Mouse (Mus musculus) urinary bladder, postnatal 10 days (tissue): ENCODE measurements at regions not wholly inside any gene's neighbourhood (a gene's known extent, or its start where the extent isn't known, plus 50 kb on each side); places are given as distances from the start of the nearest gene placed in this dataset.

Source experiments
- DNase-seq: peaks from one replicate; pipeline ENCODE4 v3.0.0; 2022; ENCODE audit warnings: low spot score

DNA sequence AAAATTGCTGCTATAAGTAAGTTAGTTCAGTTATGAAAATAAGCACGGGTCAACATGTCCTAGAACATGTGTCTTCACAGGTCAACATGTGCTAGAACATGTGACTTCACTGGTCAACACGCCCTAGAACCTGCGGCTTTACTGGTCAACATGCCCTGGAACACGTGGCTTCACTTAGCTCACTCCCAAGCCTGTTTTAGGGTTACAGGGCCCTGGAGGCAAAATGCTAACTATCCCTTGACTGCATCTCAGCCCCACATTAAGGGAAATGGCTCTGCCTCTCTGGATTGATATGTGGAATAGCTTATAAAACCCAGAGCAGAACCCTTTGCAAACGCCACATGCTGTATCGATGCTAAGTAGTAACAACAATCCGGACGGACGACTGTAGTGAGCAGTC lies 67.8 kb downstream of the Nkx6-1 start:
- DNase-seq, result no peak

DNA sequence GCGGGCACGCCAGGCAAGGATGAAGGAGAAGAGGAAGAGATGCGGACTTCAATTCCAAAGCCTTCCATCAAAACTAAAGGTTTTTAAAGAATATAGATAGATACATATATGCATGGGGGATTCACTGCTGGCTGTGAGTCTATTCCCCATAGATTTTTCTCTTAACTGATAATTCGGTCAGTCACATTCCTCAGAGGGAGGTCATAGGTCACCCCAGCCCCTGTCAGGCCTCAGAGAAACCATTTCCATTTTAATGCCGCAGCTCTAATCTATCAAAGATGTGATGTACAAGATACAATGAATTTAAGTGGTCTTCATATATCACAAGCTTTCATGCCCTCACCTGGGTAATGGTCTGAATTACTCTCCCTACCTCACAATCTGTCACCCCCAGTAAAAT lies 73.6 kb downstream of the Nkx6-1 start:
- DNase-seq, result no peak

DNA sequence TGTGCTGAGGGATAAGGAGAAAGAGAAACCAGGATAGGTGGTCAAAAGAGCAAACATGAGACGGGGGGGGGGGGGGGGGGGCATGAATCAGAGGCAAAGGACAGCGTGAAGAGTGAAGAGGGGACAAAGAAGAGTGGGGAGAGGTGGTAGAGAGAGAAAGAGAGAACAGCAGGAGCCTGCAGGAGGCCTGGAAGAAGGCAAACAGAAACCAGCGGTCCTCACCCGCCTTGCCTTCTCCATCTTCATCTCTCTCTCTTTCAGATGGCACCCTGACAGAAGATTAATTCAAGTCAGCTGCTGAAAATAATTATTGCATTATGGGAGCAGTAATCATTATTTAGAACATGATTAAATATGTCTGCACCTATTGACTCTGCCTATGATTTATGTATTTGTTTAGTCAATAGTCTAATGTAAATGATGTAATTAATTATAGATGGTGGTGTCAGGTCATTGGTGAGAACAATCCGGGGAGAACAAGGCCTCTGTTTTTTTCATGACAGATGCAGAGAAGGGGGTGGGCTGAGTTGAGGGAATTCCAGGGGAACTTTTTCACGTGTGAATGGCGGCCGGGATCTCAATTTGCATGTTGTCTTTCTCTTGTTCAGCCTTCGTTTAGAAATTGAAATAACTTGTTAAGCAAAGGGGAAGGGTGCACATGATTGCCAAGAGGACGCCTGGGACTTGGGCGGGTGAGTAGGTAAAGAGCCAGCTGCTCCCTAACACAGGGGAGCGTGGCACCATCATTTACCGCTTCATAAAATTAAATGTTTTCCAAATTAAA lies 74.3 kb downstream of the Nkx6-1 start:
- DNase-seq, result no peak

- no peak for DNase-seq
Measured at GRCm38 (mm10) chr5:101572966-101573365, 91.8 kb downstream of the Nkx6-1 start.

- DNase-seq, result no peak
Measured at GRCm38 (mm10) chr5:101565770-101566169, 99.0 kb downstream of the Nkx6-1 start.

- DNase-seq, result no peak
Measured at GRCm38 (mm10) chr5:101560366-101560765, 104.4 kb downstream of the Nkx6-1 start.

DNA sequence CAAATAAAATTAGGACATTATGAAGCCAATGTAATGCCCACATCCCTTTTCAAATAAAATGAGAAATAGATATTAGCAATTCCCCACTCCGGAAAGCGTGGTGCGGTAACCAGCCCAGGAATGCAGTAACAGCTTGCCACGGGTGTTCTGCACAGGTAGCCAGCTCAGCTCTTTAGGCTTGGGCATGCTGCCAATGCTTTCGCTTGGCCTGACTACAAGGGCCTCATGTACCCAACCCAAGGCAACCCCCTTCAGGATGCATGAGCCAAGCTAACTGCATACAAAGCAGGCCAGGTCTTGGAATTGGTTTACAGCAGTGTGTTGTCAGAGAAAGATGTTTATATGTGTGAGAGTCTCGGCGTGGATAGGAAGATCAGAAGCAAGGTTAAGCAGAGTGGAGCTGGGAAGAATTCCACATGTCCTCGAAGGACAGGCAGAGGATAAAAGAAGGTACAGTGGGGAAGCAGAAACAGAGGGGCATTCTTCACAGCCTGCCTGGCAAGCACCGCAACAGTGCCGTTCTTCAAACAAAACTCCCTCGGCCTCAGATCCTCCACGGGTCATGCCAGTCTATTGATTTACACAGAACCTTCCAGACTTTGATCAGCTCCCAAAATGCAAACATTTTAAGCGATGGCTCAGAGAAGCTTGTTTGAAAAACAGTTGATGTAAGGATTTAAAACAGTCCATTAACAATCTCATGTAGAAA lies 106.4 kb downstream of the Nkx6-1 start:
- DNase-seq, result no peak

DNA sequence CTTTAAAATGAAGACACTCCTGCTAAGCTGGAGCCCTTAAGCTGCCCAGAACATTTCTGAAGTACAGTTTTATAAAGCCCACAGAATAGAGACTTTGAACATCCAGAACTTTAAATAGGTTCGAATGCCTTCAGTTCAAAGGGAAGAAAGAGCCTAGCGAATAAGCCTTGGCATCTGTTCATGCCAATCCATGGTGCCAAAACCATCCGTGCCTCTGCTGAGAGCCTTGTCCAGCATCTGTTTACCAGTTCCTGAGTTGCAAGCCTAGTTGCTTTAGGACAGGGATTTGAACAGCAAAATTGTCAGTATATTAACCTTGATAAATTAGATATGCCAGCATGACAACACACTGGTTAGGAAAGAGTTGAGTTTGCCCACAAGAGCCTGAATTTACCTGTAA lies 107.6 kb downstream of the Nkx6-1 start:
- no peak for DNase-seq

GRCm38 (mm10) chr5:101543326-101543725 lies 121.5 kb downstream of the Nkx6-1 start:
- no peak for DNase-seq

DNA sequence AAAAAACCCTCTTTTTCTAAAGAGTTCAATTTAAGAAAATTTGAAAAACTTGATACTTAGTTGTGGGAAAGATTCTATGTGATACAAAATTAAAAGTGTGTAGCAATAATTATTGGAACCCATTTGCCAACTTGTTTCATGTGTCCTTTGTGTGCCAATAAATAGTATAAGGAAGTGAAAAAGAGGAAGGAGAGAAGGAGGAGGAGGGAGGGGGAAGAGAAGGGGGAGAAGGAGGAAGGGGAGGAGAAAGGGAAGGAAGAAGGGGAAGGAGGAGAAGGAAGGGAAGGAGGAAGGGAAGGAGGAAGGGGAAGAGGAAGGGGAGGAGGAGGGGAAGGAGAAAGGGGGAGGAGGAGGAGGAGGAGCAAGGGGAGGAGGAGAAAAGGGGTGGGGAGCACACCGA lies 125.0 kb downstream of the Nkx6-1 start:
- DNase-seq, result no peak

DNA sequence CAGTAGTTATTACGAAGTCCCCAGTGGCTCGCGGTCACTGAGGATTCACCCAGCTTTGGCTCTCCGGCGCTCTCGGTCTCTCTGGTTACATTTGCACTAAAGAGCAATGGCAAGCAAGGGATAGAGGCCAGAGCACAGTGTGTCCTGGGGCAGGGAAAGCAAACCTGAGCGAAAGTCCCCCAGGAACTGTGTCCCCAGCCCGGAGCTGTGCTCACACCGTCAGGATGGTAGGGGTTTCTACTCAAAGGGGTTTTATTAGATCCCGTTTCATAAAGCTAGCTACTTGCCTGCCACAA lies 125.6 kb downstream of the Nkx6-1 start:
- no peak for DNase-seq

GRCm38 (mm10) chr5:101538410-101539253 lies 126.2 kb downstream of the Nkx6-1 start:
- no peak for DNase-seq

- DNase-seq, result no peak
Measured at GRCm38 (mm10) chr5:101537518-101538380, 127.0 kb downstream of the Nkx6-1 start.

DNA sequence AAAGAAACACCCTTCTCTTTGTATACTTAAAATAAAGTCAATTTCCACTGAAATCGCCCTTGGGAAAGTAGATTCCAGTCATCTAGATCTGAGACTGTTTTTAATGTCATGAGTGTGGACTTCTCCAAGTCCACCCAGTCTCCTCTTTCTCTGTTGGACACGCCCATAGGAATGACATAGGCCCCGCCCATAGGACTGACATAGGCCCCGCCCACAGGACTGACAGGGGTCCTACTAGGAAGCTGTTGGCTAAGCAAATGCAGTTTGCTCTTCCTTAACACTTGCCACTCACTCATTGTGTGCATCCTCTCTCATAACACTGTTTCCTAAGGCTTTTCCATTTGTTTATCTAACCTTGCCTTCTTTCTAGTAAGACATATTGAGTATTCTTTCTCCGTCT lies 129.3 kb downstream of the Nkx6-1 start:
- DNase-seq, result no peak

DNA sequence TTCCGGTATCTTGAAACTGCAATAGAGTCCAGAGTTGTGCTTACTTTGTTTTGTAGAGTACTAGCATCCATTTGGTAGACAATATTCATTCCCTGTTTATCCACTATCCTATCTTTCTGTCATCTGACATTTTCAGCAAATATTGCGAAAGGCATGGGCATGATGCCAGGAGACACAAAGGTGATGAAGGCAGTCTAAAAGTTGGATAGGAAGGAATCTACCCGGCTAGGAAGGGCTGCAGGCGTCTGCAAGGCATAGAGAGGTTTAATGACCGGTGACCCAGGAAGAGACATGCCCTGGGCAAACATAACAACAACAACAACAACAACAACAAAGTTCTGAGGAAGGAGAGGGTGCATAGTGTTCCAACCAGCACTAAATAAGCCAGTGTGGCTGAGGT lies 139.4 kb downstream of the Nkx6-1 start:
- no peak for DNase-seq

DNA sequence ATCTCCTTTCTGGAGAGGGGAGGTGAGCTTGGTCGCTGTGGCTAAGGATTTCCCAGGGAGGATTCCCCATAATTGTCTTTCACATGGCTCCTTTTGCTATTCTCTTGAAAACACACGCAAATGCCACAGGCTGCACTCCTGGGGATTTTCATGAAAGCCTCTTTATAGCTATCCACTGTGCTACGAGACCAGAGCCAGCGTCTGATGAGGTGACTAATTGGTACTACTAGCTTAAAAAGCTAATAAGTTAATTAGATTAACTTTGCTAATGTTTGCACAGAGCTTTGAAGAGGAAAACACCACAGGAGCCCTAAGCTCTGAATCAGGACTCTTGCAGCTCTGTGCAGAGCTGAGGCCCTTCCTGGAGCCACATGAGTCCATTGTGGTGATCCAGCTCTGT lies 140.1 kb downstream of the Nkx6-1 start:
- DNase-seq, result no peak

- DNase-seq, result no peak
Measured at GRCm38 (mm10) chr5:101523902-101524301, 140.9 kb downstream of the Nkx6-1 start.

DNA sequence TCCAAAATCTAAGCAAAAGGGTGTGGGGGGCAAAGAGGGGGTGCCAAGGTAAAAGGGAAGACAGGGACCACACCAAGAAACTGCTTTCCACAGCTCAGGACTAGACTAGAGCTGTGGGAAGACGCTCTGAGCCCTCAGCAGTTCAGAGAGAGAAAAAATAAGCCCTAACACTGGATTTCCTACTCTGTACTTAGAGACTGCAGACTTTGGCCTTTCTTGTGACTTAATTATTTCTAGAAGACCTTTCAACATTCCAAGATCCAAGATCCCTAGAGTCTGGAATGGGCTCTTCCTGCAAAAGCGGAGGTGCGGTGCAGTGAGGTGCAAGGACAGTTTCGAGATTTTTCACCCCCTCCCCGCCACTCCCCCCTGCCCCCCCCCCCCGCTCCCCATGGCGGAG lies 141.3 kb downstream of the Nkx6-1 start:
- DNase-seq, result no peak

DNA sequence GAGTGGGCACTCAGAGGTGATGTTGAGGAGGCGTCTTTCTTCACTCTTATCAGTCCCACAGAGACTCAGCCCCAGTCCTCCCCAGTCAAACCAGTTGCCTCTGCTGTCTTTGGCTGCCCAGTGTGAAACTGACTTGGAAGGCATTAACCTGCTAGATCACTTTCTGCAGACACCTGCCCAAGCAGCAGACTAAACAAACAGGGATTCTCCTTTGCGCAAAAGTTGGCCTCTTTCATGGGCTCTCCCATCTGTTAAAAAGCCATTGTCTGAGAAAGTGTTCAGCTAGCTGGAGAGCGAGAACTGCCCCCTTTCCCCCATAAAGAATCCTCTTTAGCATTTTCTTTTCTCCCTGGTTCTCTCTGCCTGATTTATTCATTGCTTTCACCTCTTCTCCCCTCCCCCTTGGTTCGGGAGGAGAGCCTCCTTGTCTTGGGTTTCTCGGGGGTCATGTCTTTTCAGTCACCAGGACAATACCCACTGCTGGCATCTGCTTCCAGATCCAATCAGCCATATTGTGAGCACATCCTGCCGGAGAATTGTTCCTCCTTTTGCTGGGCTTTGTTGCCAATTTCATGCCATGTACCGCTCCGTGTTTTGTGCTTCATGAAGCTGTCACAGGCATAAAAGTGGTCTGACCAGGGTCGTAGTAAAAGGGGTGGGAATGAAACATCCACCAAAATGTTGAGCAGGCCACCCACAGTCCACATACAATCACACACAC lies 143.7 kb downstream of the Nkx6-1 start:
- no peak for DNase-seq

DNA sequence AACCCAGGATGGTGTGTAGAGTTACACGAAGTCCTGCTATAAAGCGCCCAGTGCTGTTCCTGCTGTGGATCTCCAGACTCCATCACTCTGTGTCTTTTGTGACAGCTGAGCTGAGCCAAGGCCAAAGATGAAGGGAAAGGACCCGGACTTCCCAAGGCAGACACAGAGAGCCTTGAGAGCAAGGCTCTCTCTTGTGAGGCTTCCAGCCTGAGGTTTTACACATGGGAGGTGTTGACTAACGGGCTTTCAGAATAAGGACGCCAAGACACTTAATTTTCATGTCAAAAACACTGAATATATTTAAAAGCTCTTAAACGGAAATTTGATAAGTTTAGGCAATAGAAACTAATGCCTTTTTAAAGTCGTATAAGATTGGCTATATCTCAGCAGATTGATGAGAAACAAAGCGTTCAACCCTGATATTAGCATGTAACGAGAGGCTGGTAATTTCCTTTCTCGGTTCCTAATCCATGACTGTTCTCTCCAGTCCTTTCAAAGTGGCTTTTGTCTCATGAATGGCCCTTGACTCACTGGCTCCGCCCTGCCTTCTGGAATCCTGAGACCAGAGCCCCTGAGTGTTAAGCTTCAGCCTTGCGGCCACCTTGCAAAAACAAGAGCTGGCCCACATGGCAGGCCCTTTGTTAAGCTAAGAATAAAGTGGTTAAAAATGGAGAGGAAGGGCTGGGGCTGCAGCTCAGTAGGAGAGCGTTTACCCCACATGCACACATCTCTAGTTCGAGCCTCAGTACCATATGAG lies 145.8 kb downstream of the Nkx6-1 start:
- DNase-seq, result no peak

- no peak for DNase-seq
Measured at GRCm38 (mm10) chr5:101497698-101498048, 167.1 kb downstream of the Nkx6-1 start.
